Mouse (Mus musculus) T-helper 2 cell (primary cell): ENCODE results near the gene Zfp953.
"Not testable (repeated sequence)": the region's sequence is repeated elsewhere in the genome, so short reads cannot be mapped to it uniquely, and the experiment has no call there.

Experiments used
- in situ Hi-C: fragments of 300-600 bp; cut with MboI, MseI; formaldehyde crosslinking; loops from one replicate; pipeline ENCODE4 v1.15.1; 2025; ENCODE audit warnings: high pct_unique_total_duplicates

Gene Zfp953

GRCm38 (mm10) chr13:67360131-67360744 lies at the start of gene Zfp953, which contains the start of gene Gm28044:
Gene Zfp953 (minus strand): TSS chr13:67360605.
Gene Gm28044 (minus strand): TSS chr13:67360536.
- in situ Hi-C loops, result loop anchor here (10.0 kb wide), 1 partner anchor 165 kb away; the partner anchor contains the start of genes Gm26965 and Zfp87

GRCm38 (mm10) chr13:67399183-67399903 lies 38.9 kb upstream of the Zfp953 start, which contains the start of gene Zfp429:
Gene Zfp429 (minus strand): TSS chr13:67399819.
- in situ Hi-C loops, result not testable (repeated sequence)

- in situ Hi-C loops, result not testable (repeated sequence)
Observed at GRCm38 (mm10) chr13:67376255-67376654, 15.8 kb upstream of the Zfp953 start.

- in situ Hi-C loops, result not testable (repeated sequence)
Observed at GRCm38 (mm10) chr13:67375050-67375911, 14.9 kb upstream of the Zfp953 start, which contains the start of the genes Gm28041 and Zfp456. Gene Gm28041 (minus strand): TSS chr13:67375733. Gene Zfp456 (minus strand): TSS chr13:67375810.

DNA sequence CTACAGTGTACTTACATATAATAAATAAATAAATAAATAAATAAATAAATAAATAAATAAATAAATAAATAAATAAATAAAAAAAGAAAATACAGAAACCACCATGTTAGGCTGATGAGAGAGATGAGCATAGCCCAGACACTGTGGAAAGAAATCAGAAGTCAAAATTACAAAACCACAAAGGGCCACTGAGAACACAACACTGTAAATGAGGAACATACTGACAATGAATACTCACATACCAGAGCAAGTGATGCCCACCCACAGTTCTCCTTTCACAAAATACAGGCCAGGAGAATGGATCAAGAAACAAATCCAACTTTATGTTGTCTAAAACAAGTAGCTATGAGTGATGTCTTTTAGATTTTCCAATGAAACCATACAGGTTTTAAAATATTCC lies 8.6 kb downstream of the Zfp953 start:
- in situ Hi-C loops, result no loop called here

DNA sequence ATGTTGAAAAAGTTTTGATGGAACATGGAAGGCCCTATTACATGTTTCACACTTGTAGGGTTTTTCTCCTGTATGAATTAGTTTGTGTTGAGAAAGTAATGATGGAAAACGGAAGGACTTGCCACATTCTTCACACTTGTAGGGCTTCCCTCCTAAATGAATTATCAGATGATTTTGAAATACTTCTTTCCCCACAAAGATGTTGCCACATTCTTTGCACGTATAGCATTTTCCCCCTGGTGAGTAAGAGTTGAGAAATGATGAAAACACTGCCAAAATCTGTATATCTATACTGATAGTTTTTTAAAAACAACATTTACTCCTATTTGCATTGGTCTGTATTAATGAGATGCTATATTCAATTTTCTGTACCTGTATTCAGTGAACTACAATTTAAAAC lies 17.0 kb downstream of the Zfp953 start:
- in situ Hi-C loops, result no loop called here

DNA sequence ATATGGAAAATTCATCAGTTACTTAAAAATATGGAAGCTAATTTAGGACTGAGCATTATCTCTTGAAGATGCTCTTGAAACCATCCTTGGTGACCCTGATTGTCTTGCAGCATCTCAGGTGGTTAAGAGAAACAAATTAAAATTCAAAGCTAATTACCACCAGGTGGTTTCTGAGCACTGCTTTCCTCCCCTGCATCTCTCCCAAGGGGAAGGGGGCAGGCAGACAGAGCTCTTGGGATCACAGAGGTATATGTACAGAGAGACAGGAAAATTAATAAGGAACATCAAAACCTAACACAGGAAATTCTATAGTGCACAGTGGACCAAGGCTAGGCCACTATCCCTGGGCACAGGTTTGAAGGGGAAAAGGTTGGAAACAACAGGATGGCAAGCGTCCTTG lies 27.5 kb downstream of the Zfp953 start:
- in situ Hi-C loops, result no loop called here

DNA sequence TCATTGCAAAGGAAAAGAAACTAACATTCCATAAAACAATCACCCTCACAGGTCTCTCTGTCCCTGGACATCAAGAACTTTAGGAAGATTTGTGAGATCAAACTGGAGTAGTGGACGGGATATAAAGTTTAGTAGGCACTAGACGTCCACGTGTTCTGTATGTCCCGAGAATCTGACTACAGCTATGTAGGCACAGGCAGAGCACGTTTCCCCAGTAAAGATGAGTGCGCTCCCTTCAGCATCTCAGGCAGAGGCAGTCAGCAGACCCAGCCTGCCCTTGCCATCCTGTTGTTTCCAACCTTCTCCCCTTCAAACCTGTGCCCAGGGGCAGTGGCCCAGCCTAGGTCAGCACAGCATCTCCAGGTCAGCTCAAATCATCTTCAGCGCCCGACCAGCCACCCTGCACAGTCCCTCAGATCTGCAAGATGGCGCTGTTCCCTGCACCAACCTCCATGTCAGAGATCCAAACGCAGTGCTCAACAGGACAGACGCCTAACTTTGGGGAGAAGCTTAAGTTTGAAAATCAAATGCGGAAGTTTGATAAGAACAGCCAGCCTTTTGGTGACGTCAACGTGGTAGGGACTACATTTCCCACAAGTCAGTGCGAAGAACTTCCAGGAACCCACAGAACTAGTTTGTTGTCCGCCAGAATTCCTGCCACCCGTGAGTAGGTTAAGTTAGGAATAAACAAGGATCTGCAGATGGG lies 28.2 kb downstream of the Zfp953 start, which contains the start of gene Zfp595:
Gene Zfp595 (minus strand): TSS at position 552 of the 706 bp plus-strand sequence.
- in situ Hi-C loops, result no loop called here

DNA sequence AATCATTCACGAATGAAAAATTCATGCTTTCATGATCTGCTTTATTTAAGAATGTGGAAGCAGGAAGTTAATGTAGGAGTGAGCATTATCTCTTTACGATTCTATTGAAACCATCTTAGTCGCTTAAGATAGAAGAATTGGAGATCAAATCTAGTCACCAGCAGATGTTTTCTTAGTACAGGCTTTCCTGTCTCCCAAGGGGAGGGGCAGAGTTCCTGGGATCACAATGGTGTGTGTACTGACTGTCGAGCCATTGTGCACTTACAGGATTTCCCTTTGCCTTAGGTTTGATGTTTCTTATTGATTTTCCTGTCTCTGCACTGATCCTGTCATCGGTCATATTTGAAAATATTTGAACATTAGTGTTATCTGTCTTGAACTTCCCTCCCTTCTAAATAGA lies 53.7 kb downstream of the Zfp953 start:
- in situ Hi-C loops, result no loop called here

- in situ Hi-C loops, result no loop called here
Observed at GRCm38 (mm10) chr13:67305822-67306672, 54.4 kb downstream of the Zfp953 start, which contains the start of gene Zfp457. Gene Zfp457 (minus strand): TSS chr13:67306485.
